Mouse (Mus musculus): ENCODE measurements at regions not wholly inside any gene's neighbourhood (a gene's known extent, or its start where the extent isn't known, plus 50 kb on each side); places are given as distances from the start of the nearest gene placed in this dataset.

DNA sequence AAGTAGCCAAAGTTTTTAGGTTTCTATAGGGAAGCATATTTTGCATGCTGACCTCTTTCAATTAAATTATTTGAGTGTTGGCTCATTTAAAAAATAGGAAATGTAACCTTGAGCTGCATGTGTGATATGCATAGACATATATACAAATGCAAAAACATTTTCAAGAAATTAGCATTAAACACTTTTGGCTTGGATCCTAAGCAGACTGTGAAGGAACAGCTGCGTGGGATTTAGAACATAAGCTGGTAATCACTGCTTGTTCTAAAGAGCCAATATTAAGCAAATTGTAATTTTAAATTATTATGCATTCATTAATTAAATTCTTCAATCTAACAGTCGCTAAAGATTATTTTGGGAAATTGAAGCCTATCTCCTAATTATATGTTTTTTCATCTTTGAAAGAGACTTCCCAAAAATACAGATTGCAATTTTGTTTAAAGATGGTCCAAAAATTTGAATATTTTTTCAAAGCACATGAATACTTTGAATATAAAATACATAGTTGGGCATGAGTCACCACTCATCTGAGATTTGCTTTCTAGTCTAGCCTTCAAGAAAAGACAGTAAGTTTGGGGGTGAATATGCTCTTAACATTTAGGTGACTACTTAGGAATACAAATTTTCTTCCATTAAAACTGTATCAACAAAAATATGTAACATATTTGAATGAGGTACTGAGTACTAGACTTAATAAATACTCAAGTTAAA lies 163.3 kb upstream of the Hsf2 start:
- DNase-seq (ENCODE audit: low spot score), result no peak

DNA sequence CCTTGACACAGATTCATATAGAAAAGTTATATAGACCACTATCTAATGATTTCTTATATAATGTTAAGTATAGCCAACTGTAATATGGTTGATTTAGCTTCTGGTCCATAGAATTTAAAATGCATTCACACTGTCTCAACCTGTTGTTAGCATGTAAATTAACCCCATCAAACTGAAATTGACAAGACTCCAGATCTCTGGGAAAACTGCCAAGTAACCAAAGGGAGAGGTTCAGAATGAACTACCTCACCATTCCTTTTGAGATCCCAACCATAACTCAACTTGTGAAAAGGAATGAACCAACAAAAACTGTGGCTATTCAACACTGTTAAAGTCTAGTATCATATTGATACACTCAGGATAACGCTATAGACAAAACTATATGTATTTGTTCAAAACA lies 162.0 kb upstream of the Hsf2 start:
- no peak for DNase-seq (ENCODE audit: low spot score)

DNA sequence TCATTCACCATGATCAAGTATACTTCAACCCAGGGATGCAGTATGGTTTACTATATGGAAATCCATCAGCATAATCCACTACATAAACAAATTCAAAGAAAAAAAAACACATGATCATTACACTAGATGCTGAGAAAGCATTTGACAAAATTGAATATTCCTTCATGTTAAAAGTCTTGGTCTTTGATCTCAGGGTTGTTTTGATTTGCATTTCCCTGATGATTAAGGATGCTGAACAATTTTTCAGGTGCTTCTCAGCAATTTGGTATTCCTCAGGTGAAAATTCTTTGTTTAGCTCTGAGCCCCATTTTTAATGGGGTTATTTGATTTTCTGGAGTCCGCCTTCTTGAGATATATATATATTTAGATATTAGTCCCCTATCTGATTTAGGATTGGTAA lies 123.4 kb upstream of the Hsf2 start:
- peak; percentile 77 for DNase-seq (ENCODE audit: low spot score)

Data from embryo, embryonic 10.5 days (tissue).